Mouse (Mus musculus) neural tube, embryonic 10.5 days (tissue): ENCODE results near the gene Chmp5.

ENCODE experiments used
- DNase-seq: peaks from one replicate; pipeline ENCODE4 v3.0.0-alpha.2; 2017; ENCODE audit warnings: low spot score; ENCODE audit errors: extremely low spot score

Gene Chmp5

GRCm38 (mm10) chr4:41013351-41013750, 65.1 kb downstream of the Chmp5 start:
- no peak for DNase-seq
